Mouse (Mus musculus): Measurements from ENCODE around the gene Wdr63. TPM values are rescaled to one million over a fixed set of nuclear protein-coding genes. Genes with fewer than 3 reads are reported as not detected.

The Wdr63 gene
- total RNA-seq (2021) = under 1 TPM; 0.74 to 0.82 TPM
- long read RNA-seq, experiment 1 = 0 reads
- long read RNA-seq, experiment 2 = 0 reads

- H3K4me3 ChIP-seq = peak within 1 kb of the TSS; percentile 49
- no peak for TF ChIP-seq CTCF (conservative IDR thresholded peaks at IDR 0.05)
- peak; percentile 66 to 84 for DNase-seq (ENCODE audit: low spot score in 2 of 2)
- H3K27ac ChIP-seq = no peak within 1 kb of the TSS
Measured at GRCm38 (mm10) chr3:146107921-146108571, at the start of gene Wdr63. Gene Wdr63 (minus strand): TSS chr3:146108130.

- DNase-seq (ENCODE audit: low spot score in 2 of 2) = no peak
- Histone ChIP-seq H3K4me3 (no peak overlapping the region), H3K27ac (no peak overlapping the region)
- no peak for TF ChIP-seq CTCF (conservative IDR thresholded peaks at IDR 0.05)
Measured at GRCm38 (mm10) chr3:146156811-146157210, 48.9 kb upstream of the Wdr63 start.

DNA sequence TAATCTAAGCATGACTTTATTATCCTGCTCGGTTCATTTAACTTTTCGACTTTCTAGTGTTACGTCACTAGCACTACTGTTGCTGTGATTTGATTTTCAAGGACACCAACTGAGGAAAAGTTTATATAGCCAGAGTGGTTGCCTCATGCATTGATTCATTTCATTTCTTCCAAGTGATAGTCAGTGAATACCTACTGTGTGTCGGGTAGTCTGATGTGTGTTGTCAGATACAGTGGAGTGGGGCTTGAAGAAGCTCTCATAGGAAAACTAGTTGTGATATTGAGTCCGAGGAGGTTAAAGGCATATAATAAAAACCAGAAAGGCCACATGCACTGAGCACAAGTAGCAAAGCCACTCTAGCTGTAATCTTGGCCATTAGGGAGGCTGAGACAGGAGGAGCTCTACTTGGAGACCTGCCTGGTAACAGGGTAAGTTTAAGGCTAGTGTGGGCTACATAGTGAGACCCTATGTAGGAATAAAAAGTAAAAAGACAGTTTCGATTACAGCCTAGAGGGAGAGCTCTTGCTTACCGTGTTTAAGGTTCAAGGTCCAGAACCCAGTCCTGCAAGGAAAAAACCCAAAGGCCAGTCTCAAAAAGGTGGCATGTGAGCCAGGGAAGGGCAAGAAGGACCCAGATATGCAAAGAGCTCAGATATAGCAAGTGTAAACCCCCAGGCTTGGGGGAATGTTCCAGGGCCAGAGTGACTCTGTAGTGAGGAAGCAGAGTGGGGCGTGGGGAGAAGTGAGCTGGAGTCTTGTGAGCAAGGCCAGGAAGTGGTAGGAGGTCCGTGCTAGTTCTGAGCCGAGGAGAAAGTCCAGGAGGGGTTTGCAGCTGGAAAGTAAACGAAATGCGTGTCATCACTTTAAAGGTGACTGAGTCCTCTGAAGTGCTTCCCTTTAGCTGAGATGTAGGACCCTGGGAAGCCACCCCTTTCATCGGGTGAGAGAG lies 48.0 kb upstream of the Wdr63 start:
- Histone ChIP-seq H3K4me3 (no peak overlapping the region), H3K27ac (no peak overlapping the region)
- DNase-seq (ENCODE audit: low spot score in 2 of 2) = no peak
- TF ChIP-seq CTCF (conservative IDR thresholded peaks at IDR 0.05) = no peak

DNA sequence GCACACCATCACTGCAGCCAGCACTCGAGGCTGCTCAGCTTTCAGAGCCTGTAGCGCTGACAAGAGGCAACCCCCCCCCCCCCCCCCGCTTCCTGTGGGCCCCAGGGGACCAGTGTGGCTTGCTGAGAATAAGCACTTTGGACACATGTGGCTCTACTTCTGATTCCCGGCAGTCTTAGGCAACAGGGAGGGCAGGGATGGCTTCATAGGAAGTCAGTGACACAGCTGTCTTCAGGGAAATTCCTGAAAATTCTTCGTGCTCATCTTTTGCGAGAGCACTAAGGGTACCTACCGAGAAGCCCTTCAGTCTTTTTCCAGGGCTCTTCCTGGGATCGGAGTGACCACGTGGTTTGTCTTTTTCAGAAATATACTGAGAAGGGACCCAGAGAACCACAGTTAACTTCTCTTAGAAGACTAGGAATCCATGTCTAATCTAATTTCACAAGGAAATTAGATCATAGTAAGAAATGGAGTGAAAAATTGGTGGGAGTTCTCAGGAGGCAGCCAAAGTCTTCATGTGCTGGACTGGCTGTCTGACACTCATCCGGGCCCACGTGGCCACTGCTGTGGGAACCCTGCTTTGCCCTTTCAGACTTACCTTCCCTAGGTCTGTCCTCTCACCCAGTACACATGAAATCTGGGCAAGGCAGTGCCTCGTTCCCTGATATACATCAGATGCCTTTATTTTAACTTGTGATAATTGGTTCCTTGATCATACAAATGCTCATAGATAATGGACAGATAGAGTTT lies 46.1 kb upstream of the Wdr63 start:
- no peak for DNase-seq (ENCODE audit: low spot score in 2 of 2)
- Histone ChIP-seq H3K4me3 (no peak overlapping the region), H3K27ac (no peak overlapping the region)
- no peak for TF ChIP-seq CTCF (conservative IDR thresholded peaks at IDR 0.05)

GRCm38 (mm10) chr3:146152913-146153312 lies 45.0 kb upstream of the Wdr63 start:
- Histone ChIP-seq H3K4me3 (no peak overlapping the region), H3K27ac (no peak overlapping the region)
- TF ChIP-seq CTCF (conservative IDR thresholded peaks at IDR 0.05) = no peak
- no peak for DNase-seq (ENCODE audit: low spot score in 2 of 2)

DNA sequence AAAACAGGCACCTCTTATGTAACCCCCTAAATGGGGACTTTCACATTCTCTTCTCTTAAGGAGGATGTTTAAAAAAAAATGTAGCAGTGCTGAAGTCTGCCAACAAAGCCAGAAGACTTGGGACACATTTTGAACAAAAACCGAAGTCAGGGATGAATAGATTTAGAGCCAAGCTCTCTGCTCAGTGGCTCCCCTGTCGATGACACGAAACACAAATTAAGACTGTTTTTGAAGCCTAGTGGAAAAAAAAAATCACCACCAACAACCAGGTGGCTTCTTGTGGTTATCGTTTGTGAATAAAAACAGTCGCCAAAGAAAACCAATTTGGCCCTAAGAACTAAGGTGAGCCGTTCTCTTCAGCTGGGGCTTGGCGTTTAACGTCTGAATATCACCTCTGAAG lies 44.4 kb upstream of the Wdr63 start:
- DNase-seq (ENCODE audit: low spot score in 2 of 2) = no peak
- Histone ChIP-seq H3K4me3 (no peak overlapping the region), H3K27ac (no peak overlapping the region)
- peak; percentile 23 for TF ChIP-seq CTCF (conservative IDR thresholded peaks at IDR 0.05)

GRCm38 (mm10) chr3:146151755-146152154 lies 43.8 kb upstream of the Wdr63 start:
- DNase-seq (ENCODE audit: low spot score in 2 of 2) = no peak
- TF ChIP-seq CTCF (conservative IDR thresholded peaks at IDR 0.05) = no peak
- no peak overlapping the region for H3K4me3 ChIP-seq
- no peak overlapping the region for H3K27ac ChIP-seq

- Histone ChIP-seq H3K27ac (no peak overlapping the region), H3K4me3 (no peak overlapping the region)
- DNase-seq (ENCODE audit: low spot score in 2 of 2) = no peak
- no peak for TF ChIP-seq CTCF (conservative IDR thresholded peaks at IDR 0.05)
Measured at GRCm38 (mm10) chr3:146151328-146151727, 43.4 kb upstream of the Wdr63 start.

DNA sequence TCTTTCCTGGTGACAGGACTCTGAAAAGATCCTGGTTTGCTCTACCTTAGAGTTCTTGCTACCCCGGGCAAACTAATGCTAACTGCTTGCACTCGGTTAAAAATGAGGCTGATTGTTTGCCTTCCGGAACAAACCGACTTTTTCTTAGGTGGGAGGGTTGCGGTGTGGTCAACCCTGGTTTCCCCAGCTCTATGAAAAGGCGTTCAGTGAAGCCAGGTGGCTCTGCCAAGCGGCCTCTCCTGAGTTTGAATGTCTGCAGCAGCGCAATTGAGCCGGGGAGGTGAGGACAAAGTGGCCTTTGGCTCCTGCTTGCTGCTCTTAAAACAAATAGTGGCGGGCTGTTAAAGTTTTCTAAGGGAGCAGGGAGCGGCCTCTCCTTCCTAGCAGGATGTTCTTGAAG lies 42.6 kb upstream of the Wdr63 start:
- Histone ChIP-seq H3K4me3 (no peak overlapping the region), H3K27ac (no peak overlapping the region)
- no peak for DNase-seq (ENCODE audit: low spot score in 2 of 2)
- no peak for TF ChIP-seq CTCF (conservative IDR thresholded peaks at IDR 0.05)

GRCm38 (mm10) chr3:146150058-146150400 lies 42.1 kb upstream of the Wdr63 start:
- no peak for TF ChIP-seq CTCF (conservative IDR thresholded peaks at IDR 0.05)
- peak overlapping the region; percentile 39; the same call in 1 of the 2 replicates for H3K4me3 ChIP-seq

DNA sequence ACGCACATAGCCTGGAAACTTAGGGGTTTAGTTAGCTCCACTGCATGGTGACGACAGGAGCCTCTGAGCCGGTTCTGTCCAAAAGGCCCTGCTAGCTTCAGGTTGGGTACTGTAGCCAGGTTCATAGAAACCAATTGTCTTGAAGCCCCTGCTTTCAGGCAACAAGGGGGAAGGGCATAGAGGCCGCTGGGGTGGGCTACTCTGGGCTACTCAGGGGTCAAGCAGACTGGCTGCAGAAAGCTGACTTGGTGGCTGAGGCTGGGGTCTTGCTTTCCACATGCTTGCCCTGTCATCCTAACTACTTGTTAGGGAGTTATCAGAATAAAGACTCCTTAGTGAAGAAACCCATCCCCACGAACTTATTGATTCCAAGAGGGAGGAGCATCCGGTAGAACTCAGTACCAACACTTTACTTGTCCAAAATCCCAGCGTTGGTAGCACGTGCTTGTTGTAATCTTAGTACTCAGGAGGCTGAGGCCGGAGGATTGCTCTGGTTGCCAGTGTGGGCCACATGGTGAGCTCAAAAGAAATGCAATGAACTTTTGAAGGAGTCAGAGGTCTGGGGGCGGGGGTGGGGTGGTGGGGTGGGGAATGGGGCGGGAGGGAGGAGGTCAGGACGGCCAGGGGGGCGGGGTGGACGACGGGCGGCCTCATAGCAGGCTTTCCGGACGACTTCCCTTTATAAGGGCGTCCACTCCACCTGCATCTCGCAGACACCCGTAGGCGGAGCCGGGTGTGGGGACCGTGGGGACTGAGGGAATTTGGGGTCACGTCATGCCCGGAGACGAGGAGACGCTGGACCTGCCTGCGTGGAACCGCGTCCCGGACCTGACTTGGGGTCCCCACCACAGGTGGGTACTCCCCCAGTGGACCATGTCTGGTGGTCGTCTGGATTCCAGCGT lies 41.5 kb upstream of the Wdr63 start, which contains the start of gene Mcoln2:
Gene Mcoln2, plus strand, starts transcription at position 678 of the 902 bp plus-strand sequence.
- no peak for DNase-seq (ENCODE audit: low spot score in 2 of 2)
- TF ChIP-seq CTCF (conservative IDR thresholded peaks at IDR 0.05) = no peak
- Histone ChIP-seq H3K4me3 (peak within 1 kb of the TSS; percentile 39; the same call in 1 of the 2 replicates), H3K27ac (no peak within 1 kb of the TSS)

More at GRCm38 (mm10) chr3:146150058-146150400, 42.1 kb upstream of the Wdr63 start:
- no peak overlapping the region for H3K27ac ChIP-seq
- DNase-seq (ENCODE audit: low spot score in 2 of 2) = no peak

DNA sequence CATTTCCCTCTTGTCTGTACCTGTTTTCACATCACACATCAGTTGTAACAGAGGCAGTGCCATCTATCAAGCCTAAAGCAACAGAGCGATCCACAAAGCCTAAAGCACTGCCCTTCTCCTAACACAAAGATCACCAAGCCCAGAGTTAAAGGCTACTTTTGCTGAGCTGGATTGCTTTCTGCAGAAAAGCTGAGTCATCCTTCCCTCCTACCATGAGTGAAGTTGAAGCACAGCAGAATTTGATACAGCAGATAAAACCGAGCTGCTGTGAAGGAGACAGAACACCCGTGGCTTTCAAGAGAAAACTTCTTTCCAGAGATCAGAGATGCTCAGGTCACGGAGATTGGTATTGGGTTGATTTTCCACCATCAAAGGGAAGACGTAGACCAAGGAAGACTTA lies 38.2 kb upstream of the Wdr63 start:
- no peak for DNase-seq (ENCODE audit: low spot score in 2 of 2)
- no peak for TF ChIP-seq CTCF (conservative IDR thresholded peaks at IDR 0.05)
- H3K4me3 ChIP-seq = no peak overlapping the region
- H3K27ac ChIP-seq = no peak overlapping the region

Data from layer of hippocampus, adult 2 months (tissue).